Mouse (Mus musculus) stomach, embryonic 15.5 days (tissue): ENCODE data around the gene Clta. TPM values are rescaled to one million over a fixed set of nuclear protein-coding genes. Genes with fewer than 3 reads are reported as not detected.
A peak's percentile ranks its signal among the peaks of the same experiment; 100 is the strongest.
"Not testable (repeated sequence)": the region's sequence is repeated elsewhere in the genome, so short reads cannot be mapped to it uniquely, and the experiment has no call there.

Experiments
- ATAC-seq: fragments of 200-750 bp; cut with Nextera tagmentation; 2 replicates; pipeline ENCODE4 v1.8.0; 2017; ENCODE audit warnings: low read depth, moderate number of reproducible peaks, moderate TSS enrichment; ENCODE audit not compliant: insufficient read depth, low FRiP score
- H3K27ac ChIP-seq: fragments of 300-500 bp; sonication (generic); 2 replicates; pipeline ENCODE4 v1.5.1; 2015; ENCODE audit warnings: mild to moderate bottlenecking, inconsistent platforms
- H3K27me3 ChIP-seq: fragments of 300-500 bp; sonication (generic); replicated peaks from 2 replicates; pipeline ENCODE4 v1.6.1; 2015; ENCODE audit warnings: inconsistent platforms
- H3K36me3 ChIP-seq: fragments of 300-500 bp; sonication (generic); 2 replicates; pipeline ENCODE4 v1.6.1; 2015; ENCODE audit warnings: inconsistent platforms
- H3K4me1 ChIP-seq: fragments of 300-500 bp; sonication (generic); 2 replicates; pipeline ENCODE4 v1.6.1; 2015; ENCODE audit warnings: inconsistent platforms
- H3K4me2 ChIP-seq: fragments of 300-500 bp; sonication (generic); 2 replicates; pipeline ENCODE4 v1.6.1; 2015; ENCODE audit warnings: mild to moderate bottlenecking, inconsistent platforms
- H3K4me3 ChIP-seq: fragments of 300-500 bp; sonication (generic); replicated peaks from 2 replicates; pipeline ENCODE4 v1.5.1; 2015; ENCODE audit warnings: inconsistent platforms
- H3K9ac ChIP-seq: fragments of 300-500 bp; sonication (generic); 2 replicates; pipeline ENCODE4 v1.6.1; 2015; ENCODE audit warnings: inconsistent platforms
- H3K9me3 ChIP-seq: fragments of 300-500 bp; sonication (generic); 2 replicates; pipeline ENCODE4 v1.6.1; 2016; ENCODE audit warnings: inconsistent platforms
- WGBS: fragments of 180-500 bp; shearing (Covaris S2); methylation state at CpG from one replicate; pipeline ENCODE4 v1.1.7; 2015; 5-methylcytosine and 5-hydroxymethylcytosine counted together
- polyA plus RNA-seq: library from polyadenylated mRNA; unstranded; fragments of >200 nt; fragmentation: Nextera tagmentation; extraction: Ambion mirVana; gene quantifications from 2 replicates; pipeline ENCODE4 v1.2.1, GENCODE M21; 2015

Gene Clta
- polyA plus RNA-seq, 1 experiment from 2014 or later, result 262 TPM

DNA sequence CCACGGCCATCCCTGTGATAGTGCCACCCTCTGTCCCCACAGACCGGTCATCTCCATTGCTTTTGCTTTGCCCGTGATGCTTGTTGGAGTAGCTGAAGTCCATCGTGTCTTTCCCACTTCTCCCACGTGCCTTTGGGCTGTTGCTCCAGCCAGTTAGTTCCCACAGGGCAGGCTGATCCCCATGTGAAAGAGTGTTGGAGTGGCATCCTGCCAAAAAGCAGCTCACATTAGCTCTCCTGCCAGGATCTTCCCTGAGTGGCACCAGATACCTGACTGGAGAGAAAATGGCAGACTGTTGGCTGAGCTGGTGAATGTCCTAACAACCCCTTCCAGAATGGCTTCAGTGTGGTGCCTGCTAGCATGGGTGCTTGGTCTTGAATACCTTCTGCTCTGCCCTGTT, 27.3 kb downstream of the Clta start:
- Histone ChIP-seq H3K4me3 (no peak overlapping the region), H3K9ac (no peak overlapping the region), H3K27me3 (no peaks in the 10 kb centered on the region), H3K9me3 (no peaks in the 10 kb centered on the region), H3K4me1 (peaks cover 12% of the 10 kb centered on the region), H3K36me3 (peaks cover 48% of the 10 kb centered on the region), H3K4me2 (no peak overlapping the region), H3K27ac (no peak overlapping the region)
- WGBS, result 89% methylated on average over 5 of the region's 5 CpGs
- no peak for ATAC-seq

DNA sequence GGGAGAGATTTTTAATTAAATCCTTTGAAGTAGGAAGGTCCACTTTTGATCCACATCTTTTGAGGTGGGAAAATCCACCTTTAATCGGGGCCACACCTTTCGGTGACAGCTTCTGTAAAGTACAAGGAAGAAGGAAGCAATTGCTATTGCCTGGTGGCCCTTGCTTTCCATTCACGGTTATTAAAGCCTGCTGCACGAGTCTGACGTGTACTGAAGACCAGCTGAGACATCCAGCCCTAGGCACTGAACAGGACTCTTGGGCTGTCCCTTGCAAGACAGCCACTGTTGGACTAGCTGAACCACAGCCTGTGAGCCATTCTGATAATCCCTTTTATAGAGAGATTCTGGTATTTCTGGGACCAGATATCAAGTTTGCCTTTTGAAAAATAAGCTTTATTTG, 32.2 kb downstream of the Clta start:
- Histone ChIP-seq H3K4me2 (no peak overlapping the region), H3K27ac (no peak overlapping the region), H3K4me3 (no peak overlapping the region), H3K9me3 (no peaks in the 10 kb centered on the region), H3K4me1 (no peaks in the 10 kb centered on the region), H3K9ac (no peak overlapping the region), H3K36me3 (peaks cover 35% of the 10 kb centered on the region), H3K27me3 (no peaks in the 10 kb centered on the region)
- ATAC-seq, result no peak
- WGBS, result 71% methylated on average over 5 of the region's 5 CpGs

DNA sequence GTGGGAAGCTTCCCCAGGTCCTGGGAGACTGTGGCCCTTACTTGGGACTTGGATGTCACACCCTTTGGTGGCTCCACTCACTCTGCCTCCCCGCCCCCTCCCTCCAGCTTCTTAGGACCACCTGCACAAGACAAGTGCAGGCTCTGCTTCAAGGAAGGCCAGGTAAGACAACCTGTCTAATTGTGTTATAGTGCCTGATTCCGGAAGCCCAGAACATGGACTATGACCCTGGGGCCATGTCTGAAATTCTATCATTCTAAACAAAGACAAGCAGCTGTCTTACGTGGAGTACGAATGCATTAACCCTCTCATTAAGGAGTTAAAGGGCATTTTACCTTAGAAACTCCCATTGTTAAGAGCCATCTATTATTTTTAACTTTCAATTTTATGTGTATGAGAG, 36.5 kb downstream of the Clta start:
- ATAC-seq, result no peak
- Histone ChIP-seq H3K4me2 (no peak overlapping the region), H3K27me3 (no peaks in the 10 kb centered on the region), H3K9me3 (no peaks in the 10 kb centered on the region), H3K4me3 (no peak overlapping the region), H3K36me3 (peaks cover 27% of the 10 kb centered on the region), H3K4me1 (no peaks in the 10 kb centered on the region), H3K27ac (no peak overlapping the region), H3K9ac (no peak overlapping the region)
- WGBS, result 84% methylated on average over 4 of the region's 4 CpGs

DNA sequence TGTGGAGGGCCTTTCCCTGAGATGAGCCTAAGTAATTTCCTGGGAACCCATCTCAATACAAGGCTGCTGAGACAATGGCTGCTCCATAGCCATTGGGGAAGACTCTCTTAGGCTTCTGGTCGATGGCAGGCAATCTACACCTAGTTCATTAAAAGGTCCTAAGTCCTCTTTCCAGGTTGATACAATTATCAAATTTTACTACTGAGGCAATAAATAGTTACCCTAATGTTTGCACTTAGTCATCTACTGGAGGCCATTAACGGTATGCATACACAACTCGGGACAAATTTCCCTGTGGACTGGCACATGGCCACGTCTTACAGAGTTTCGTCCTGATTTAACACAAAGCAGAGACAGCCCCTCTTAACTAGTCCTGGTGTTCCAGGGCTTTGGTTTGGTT, 38.2 kb downstream of the Clta start:
- H3K4me2 ChIP-seq, result no peak overlapping the region
- no peak for ATAC-seq
- 68% methylated on average over 5 of the region's 5 CpGs for WGBS

DNA sequence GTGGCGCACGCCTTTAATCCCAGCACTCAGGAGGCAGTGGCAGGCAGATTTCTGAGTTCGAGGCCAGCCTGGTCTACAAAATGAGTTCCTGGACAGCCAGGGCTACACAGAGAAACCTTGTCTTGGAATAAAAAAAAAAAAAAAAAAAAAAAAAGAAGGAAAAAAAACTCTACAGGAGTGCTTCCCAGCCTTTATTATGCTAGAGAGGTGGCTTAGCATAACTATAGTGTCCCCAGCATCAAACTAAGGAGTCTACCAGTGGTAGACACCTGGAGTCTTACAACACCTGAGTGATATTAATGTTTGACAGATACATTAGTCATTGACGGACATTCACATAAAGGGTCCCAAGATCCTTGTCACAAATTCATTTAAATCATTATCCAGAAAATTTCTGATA, 38.9 kb downstream of the Clta start:
- not testable (repeated sequence) for H3K9ac ChIP-seq, H3K27me3 ChIP-seq, H3K4me3 ChIP-seq, H3K9me3 ChIP-seq, ATAC-seq, H3K4me1 ChIP-seq, H3K27ac ChIP-seq, H3K4me2 ChIP-seq
- 90% methylated on average over 4 of the region's 4 CpGs for WGBS
- H3K36me3 ChIP-seq, result peaks cover 22% of the 10 kb centered on the region

More for the DNA sequence above, 38.2 kb downstream of the Clta start:
- no peaks in the 10 kb centered on the region for H3K4me1 ChIP-seq
- no peaks in the 10 kb centered on the region for H3K27me3 ChIP-seq
- no peak overlapping the region for H3K27ac ChIP-seq
- H3K4me3 ChIP-seq, result no peak overlapping the region
- H3K9ac ChIP-seq, result no peak overlapping the region
- peaks cover 22% of the 10 kb centered on the region for H3K36me3 ChIP-seq
- H3K9me3 ChIP-seq, result no peaks in the 10 kb centered on the region

DNA sequence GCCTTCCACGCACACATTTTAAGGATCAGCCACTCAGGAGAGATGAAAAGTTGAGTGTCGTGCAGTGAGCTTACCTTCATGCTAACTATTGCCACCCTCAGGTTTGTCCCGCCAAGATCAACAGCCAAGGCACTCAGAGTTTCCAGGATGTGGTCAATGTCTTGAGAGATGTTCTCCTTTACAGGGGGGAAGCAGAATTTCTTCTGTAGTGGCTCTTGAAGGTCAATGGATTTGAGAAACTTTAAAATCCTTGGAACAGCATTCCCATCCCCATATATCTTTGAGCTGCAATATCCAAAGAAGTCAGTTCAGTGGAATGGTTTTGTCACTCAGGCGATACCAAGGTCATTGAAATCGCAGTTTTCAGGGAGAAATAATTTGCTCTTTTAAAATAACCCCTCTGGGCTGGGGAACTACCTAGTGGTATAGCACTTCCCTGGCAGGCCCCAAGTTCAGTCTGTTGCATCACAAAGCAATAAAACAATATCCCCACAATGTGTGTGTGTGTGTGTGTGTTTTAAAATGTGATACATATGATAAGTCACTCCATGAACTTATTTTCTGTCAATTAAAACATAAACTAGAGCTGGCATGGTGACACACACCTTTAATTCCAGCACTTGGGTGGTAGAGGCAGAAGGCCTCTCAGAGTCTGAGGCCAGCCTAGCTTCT, 40.6 kb downstream of the Clta start:
- no peak overlapping the region for H3K9ac ChIP-seq
- H3K27me3 ChIP-seq, result no peaks in the 10 kb centered on the region
- no peak for ATAC-seq
- H3K4me3 ChIP-seq, result no peak overlapping the region
- no peak overlapping the region for H3K27ac ChIP-seq
- WGBS, result 92% methylated on average over 5 of the region's 5 CpGs
- H3K9me3 ChIP-seq, result no peaks in the 10 kb centered on the region
- peaks cover 23% of the 10 kb centered on the region for H3K36me3 ChIP-seq
- H3K4me1 ChIP-seq, result no peaks in the 10 kb centered on the region
- no peak overlapping the region for H3K4me2 ChIP-seq

DNA sequence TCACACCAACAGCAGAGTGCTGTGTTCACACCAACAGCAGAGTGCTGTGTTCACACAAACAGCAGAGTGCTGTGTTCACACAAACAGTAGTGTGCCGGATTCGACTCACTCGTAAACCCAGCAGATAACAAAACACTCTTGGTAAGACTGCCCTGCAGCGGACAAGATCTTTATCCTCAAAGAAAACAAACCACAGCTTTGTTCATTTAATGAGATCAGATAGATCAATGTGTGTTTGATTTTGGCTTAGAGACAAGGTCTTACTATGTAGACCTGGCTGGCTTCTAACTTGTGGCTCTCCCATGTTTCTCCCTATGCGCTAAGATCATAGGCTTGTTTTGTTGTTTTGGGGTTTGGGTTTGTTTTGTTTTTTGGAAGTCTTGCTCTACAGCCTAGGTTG, 41.8 kb downstream of the Clta start:
- Histone ChIP-seq H3K27ac (no peak overlapping the region), H3K27me3 (no peaks in the 10 kb centered on the region), H3K4me1 (no peaks in the 10 kb centered on the region), H3K4me3 (no peak overlapping the region), H3K4me2 (no peak overlapping the region), H3K36me3 (peaks cover 16% of the 10 kb centered on the region), H3K9ac (no peak overlapping the region), H3K9me3 (no peaks in the 10 kb centered on the region)
- WGBS, result 66% methylated on average over 5 of the region's 5 CpGs
- ATAC-seq, result no peak

DNA sequence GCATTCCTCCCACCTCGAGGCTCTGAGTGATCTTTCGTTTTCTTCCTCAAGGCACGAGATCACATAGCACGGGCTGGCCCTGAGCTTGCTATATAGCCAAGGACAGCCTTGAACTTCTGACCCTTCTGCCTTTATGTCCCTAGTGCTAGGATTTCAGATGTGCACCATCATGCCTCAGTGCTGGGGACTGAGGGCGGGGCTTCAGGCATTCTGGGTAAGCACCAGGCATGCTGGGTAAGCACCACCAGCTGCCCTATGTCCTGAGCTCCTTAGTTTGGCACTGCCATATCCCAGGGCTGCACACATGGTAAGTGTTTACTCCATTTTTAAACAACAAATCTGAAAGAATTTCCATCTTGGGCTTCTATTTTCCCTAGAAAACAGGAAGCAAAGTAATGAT, 45.6 kb downstream of the Clta start:
- no peak overlapping the region for H3K27ac ChIP-seq
- H3K9ac ChIP-seq, result no peak overlapping the region
- no peaks in the 10 kb centered on the region for H3K4me1 ChIP-seq
- H3K36me3 ChIP-seq, result 0 out of 2 replicates have a peak, but pooled peaks cover 3% of the 10 kb centered on the region
- no peaks in the 10 kb centered on the region for H3K9me3 ChIP-seq
- ATAC-seq, result no peak
- H3K4me3 ChIP-seq, result no peak overlapping the region
- no peak overlapping the region for H3K4me2 ChIP-seq
- no peaks in the 10 kb centered on the region for H3K27me3 ChIP-seq
- WGBS, result 78% methylated on average over 5 of the region's 5 CpGs

DNA sequence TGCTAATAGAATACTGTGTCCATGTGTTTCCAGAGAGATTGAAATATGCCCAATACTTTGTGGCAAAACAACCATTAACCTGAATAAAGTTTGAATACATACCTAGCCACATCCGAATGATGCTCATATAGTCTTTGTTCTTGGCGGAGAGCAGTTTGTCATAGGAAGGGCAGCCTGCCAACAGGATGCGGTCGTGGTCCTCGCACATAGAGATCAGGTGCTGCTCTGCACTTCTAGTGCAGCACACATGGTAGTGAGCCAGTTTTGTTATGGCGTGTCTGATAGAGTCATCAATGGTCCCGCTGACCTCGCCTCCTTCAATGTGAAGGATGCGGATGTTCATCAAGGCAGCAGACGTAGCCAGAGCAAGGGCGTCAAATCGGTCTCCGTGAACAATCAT, 55.4 kb downstream of the Clta start:
- Histone ChIP-seq H3K9me3 (no peaks in the 10 kb centered on the region), H3K27me3 (no peaks in the 10 kb centered on the region), H3K4me2 (no peak overlapping the region), H3K36me3 (no peaks in the 10 kb centered on the region; the same call in 1 of the 2 replicates), H3K4me1 (no peaks in the 10 kb centered on the region), H3K4me3 (no peak overlapping the region), H3K27ac (no peak overlapping the region), H3K9ac (no peak overlapping the region)
- 92% methylated on average over 13 of the region's 13 CpGs for WGBS
- ATAC-seq, result no peak

DNA sequence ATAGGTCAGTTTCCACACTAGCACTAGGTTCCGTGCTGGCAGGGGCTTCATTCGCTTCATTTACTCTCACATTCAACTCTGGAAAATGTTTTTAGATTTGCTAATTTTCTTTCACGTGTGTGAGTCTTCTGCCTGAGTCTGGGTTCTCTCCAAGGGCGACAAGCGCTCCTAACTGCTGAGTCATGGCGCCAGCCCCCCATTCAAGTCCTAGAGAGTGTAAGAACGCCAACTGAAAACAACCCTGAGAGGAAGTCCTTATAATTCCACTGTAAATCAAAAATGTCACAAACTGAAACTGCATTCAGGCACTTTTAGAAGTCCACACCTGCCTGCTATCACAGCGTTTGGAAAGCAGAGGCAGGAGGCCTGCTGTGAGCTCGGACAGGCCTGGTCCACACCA, 57.8 kb downstream of the Clta start:
- H3K27me3 ChIP-seq, result no peaks in the 10 kb centered on the region
- no peak overlapping the region for H3K4me3 ChIP-seq
- no peaks in the 10 kb centered on the region for H3K4me1 ChIP-seq
- no peaks in the 10 kb centered on the region; the same call in 1 of the 2 replicates for H3K36me3 ChIP-seq
- H3K4me2 ChIP-seq, result no peak overlapping the region
- 49% methylated on average over 9 of the region's 9 CpGs for WGBS
- H3K9me3 ChIP-seq, result no peaks in the 10 kb centered on the region
- H3K27ac ChIP-seq, result 0 out of 2 replicates have a peak overlapping the region, but pooled peaks have one; percentile 7
- no peak overlapping the region for H3K9ac ChIP-seq
- ATAC-seq, result no peak

DNA sequence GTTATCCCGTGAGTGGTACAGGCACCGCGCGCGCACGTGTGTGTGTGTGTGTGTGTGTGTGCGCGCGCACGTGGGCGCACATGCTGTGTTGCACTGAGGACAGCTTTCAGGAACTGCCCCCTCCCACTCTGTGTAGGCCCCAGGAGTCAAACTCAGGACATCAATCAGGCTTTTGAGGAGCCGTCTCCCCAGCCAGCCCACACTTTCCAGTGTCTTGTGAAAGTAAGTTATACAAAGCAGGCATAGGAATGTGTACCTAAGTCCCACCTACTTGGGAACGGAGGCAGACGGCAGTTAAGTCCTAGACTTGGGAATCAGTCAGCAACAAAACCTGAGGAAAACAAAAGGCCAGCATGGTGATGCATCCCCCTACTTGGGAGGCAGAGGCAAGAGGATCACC, 58.6 kb downstream of the Clta start:
- Histone ChIP-seq H3K27me3 (no peaks in the 10 kb centered on the region), H3K36me3 (no peaks in the 10 kb centered on the region; the same call in 1 of the 2 replicates), H3K27ac (no peak overlapping the region), H3K4me2 (no peak overlapping the region), H3K9ac (no peak overlapping the region), H3K4me1 (no peaks in the 10 kb centered on the region), H3K9me3 (no peaks in the 10 kb centered on the region), H3K4me3 (no peak overlapping the region)
- WGBS, result 78% methylated on average over 14 of the region's 14 CpGs
- ATAC-seq, result no peak

DNA sequence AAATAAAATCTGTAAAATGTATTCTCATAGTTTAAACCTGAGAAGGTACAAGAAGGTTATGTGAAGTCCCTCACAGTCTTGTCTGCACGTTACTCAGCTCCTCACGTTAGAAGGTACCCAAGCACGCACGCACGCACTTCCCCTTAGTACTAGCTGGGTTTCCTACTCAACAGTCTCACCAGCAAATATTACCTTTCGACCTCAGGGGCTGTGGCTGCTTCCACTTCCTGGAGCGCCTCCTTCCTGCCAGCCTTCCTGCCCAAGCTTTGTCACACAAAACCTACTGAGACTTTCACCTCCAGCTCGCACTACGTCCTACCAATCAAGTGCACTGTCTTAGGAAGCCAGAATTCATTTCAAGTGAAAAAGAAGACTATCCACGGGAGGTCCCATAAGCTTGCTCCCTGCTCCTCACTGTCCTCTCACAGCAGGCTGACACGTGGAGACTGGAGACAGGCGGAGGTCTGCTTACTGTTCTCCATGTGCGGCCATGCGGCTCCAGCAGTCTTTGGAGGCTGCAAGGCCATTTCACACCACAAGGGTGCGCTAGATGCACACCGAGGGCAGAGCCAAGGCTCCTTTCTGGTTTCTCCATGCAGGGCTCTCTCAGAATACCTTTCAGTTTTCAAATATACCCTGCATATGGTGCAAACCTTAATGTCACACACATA, 61.2 kb downstream of the Clta start:
- WGBS, result 26% methylated on average over 16 of the region's 16 CpGs
- H3K4me3 ChIP-seq, result 0 out of 2 replicates have a peak overlapping the region, but pooled peaks have one; percentile 16
- no peaks in the 10 kb centered on the region for H3K36me3 ChIP-seq
- H3K4me1 ChIP-seq, result peaks cover 4% of the 10 kb centered on the region; the same call in 1 of the 2 replicates
- no peak overlapping the region for H3K9ac ChIP-seq
- peak overlapping the region; percentile 69 for H3K27ac ChIP-seq
- peak overlapping the region; percentile 43 for H3K4me2 ChIP-seq
- H3K9me3 ChIP-seq, result no peaks in the 10 kb centered on the region
- ATAC-seq, result peak; percentile 85
- no peaks in the 10 kb centered on the region for H3K27me3 ChIP-seq
